Comparison of ENCODE assay signal across 8 mouse cellular contexts in genomic region chrX:105765005-105765706, GRCm38 (mm10). TPM values are rescaled to one million over a fixed set of nuclear protein-coding genes. Genes with fewer than 3 reads are reported as not detected.
A peak's percentile ranks its signal among the peaks of the same experiment; 100 is the strongest.
DNase-seq lines count a peak whose midpoint lies in the region; ATAC-seq and TF ChIP-seq lines count a peak whose summit lies in the region.

No protein-coding gene starts in this region.

- no peak for TF ChIP-seq POLR2A in brain, embryonic 14.5 days (IDR thresholded peaks at IDR 0.05; ENCODE audit: borderline replicate concordance, extremely low read depth, insufficient read depth, insufficient read length, poor library complexity, severe bottlenecking)

- peak overlapping the region; percentile 74 for H3K4me2 ChIP-seq in heart, embryonic 15.5 days
- H3K4me2 ChIP-seq in limb, embryonic 15.5 days: peak overlapping the region; percentile 57

- no peak; the same call in 1 of the 2 replicates for ATAC-seq in heart, embryonic 15.5 days (replicated peaks; ENCODE audit: insufficient number of reproducible peaks, insufficient read depth, low FRiP score, low read depth)
- no peak for ATAC-seq in limb, embryonic 15.5 days (ENCODE audit: insufficient number of reproducible peaks, low FRiP score, low TSS enrichment, low read depth)

- peak overlapping the region; percentile 50 for H3K9ac ChIP-seq in heart, embryonic 15.5 days
- H3K9ac ChIP-seq in limb, embryonic 15.5 days: peak overlapping the region; percentile 28; the same call in 1 of the 2 replicates

- no peaks in the 10 kb centered on the region for H3K9me3 ChIP-seq in heart, embryonic 15.5 days (replicated peaks)
- no peaks in the 10 kb centered on the region for H3K9me3 ChIP-seq in limb, embryonic 15.5 days

- WGBS in heart, embryonic 15.5 days: 12% methylated on average over 33 of the region's 36 CpGs
- WGBS in limb, embryonic 15.5 days: 27% methylated on average over 34 of the region's 36 CpGs

- no peak for TF ChIP-seq CTCF in brain, embryonic 14.5 days (IDR thresholded peaks at IDR 0.05; ENCODE audit: borderline replicate concordance, extremely low read depth, insufficient read depth, insufficient read length)

- no peaks in the 10 kb centered on the region for H3K36me3 ChIP-seq in heart, embryonic 15.5 days
- no peaks in the 10 kb centered on the region for H3K36me3 ChIP-seq in limb, embryonic 15.5 days

- H3K27ac ChIP-seq in heart, embryonic 15.5 days: no peak overlapping the region
- H3K27ac ChIP-seq in limb, embryonic 15.5 days: peak overlapping the region; percentile 61; the same call in 1 of the 2 replicates

- peak overlapping the region; percentile 54 for H3K4me3 ChIP-seq in heart, embryonic 15.5 days
- H3K4me3 ChIP-seq in limb, embryonic 15.5 days: peak overlapping the region; percentile 46

- peaks cover 13% of the 10 kb centered on the region for H3K4me1 ChIP-seq in heart, embryonic 15.5 days (replicated peaks)
- H3K4me1 ChIP-seq in limb, embryonic 15.5 days: peaks cover 21% of the 10 kb centered on the region; the same call in 1 of the 2 replicates

- H3K27me3 ChIP-seq in heart, embryonic 15.5 days: peaks cover 33% of the 10 kb centered on the region
- H3K27me3 ChIP-seq in limb, embryonic 15.5 days: peaks cover 46% of the 10 kb centered on the region

- DNase-seq in gastrocnemius, postnatal 10 days: peak; percentile 4
- DNase-seq in gastrocnemius, postnatal 25 days: no peak
- DNase-seq in brain, embryonic 14.5 days (ENCODE audit: low read depth): peak; percentile 19
- DNase-seq in retina, embryonic 14.5 days (ENCODE audit: low spot score): peak; percentile 11
- no peak for DNase-seq in frontal cortex, postnatal 25 days (ENCODE audit: low spot score in 2 of 2)
- DNase-seq in urinary bladder, postnatal 14 days (ENCODE audit: low spot score): no peak

RNA-seq across cellular contexts. Expression of gene Fgf16, which starts 1.1 kb away (rescaled TPM):
- 1 to 10 TPM; 1.4 to 1.9 TPM for total RNA-seq in gastrocnemius, postnatal 10 days (2021)
- total RNA-seq in gastrocnemius, postnatal 25 days (2021): under 1 TPM; 0.54 TPM
- 0.05 TPM in 1 of 2 replicates, not detected in the other for polyA plus RNA-seq in brain, embryonic 14.5 days (2012; rRNA removed)
- polyA plus RNA-seq in heart, embryonic 15.5 days (2015; fragmentation: Nextera tagmentation; extraction: Ambion mirVana): 0.66 and 0.84 TPM in 2 replicates
- 1.4 and 1.8 TPM in 2 replicates for polyA plus RNA-seq in limb, embryonic 15.5 days (2015; fragmentation: Nextera tagmentation; extraction: Ambion mirVana)

Comparison
In these comparisons a context has a peak if more than half of its experiments do, and no peak if none do; other contexts are left out.
1. DNase-seq: peak in gastrocnemius, postnatal 10 days (single experiment), brain, embryonic 14.5 days (single experiment) and retina, embryonic 14.5 days (single experiment); none in gastrocnemius, postnatal 25 days (single experiment), frontal cortex, postnatal 25 days (0 of 2) and urinary bladder, postnatal 14 days (single experiment).